Mouse (Mus musculus) cortical plate, adult 2 months (tissue): Measurements from ENCODE around the gene Rasgef1a. TPM values are rescaled to one million over a fixed set of nuclear protein-coding genes. Genes with fewer than 3 reads are reported as not detected.
A peak's percentile ranks its signal among the peaks of the same experiment; 100 is the strongest.

Source experiments
- H3K27ac ChIP-seq: fragments of 200-500 bp; 2 replicates; pipeline ENCODE4 v1.5.1; 2012; ENCODE audit warnings: low read length, control low read depth, inconsistent platforms; ENCODE audit not compliant: insufficient read depth
- H3K4me1 ChIP-seq: fragments of 200-500 bp; 2 replicates; pipeline ENCODE4 v1.6.1; 2011; ENCODE audit warnings: low read length; ENCODE audit not compliant: control insufficient read depth, insufficient read depth
- H3K4me3 ChIP-seq: fragments of 200-500 bp; 2 replicates; pipeline ENCODE4 v1.5.1; 2011; ENCODE audit warnings: mild to moderate bottlenecking, low read length, control low read depth; ENCODE audit not compliant: insufficient read depth
- CTCF ChIP-seq: fragments of 200-500 bp; IDR thresholded peaks from 2 replicates; pipeline ENCODE4 v1.5.1; 2011; ENCODE audit warnings: mild to moderate bottlenecking, control low read depth, low read length; ENCODE audit not compliant: insufficient read depth; ENCODE audit errors: extremely low read depth
- POLR2A ChIP-seq: fragments of 200-500 bp; IDR thresholded peaks from 2 replicates; pipeline ENCODE4 v1.6.1; 2011; ENCODE audit warnings: mild to moderate bottlenecking, low read length, control low read depth; ENCODE audit not compliant: insufficient read depth; ENCODE audit errors: extremely low read depth
- polyA plus RNA-seq: library from polyadenylated mRNA; depleted of rRNA; stranded (reverse); fragments of >200 nt; gene quantifications from 2 replicates; pipeline ENCODE4 v1.2.3, GENCODE M21; 2012

The Rasgef1a gene
- polyA plus RNA-seq, 1 experiment, result 160 TPM

- H3K4me3 ChIP-seq, result peak overlapping the region; percentile 26
- TF ChIP-seq CTCF, result no peak
- H3K4me1 ChIP-seq, result peaks cover 17% of the 10 kb centered on the region
- peak overlapping the region; percentile 55; the same call in 1 of the 2 replicates for H3K27ac ChIP-seq
These were observed 55.2 kb downstream of the Rasgef1a start for GRCm38 (mm10) chr6:118066199-118067081.

GRCm38 (mm10) chr6:118067720-118068119 is 56.5 kb downstream of the Rasgef1a start:
- Histone ChIP-seq H3K27ac (no peak overlapping the region), H3K4me3 (no peak overlapping the region), H3K4me1 (peaks cover 19% of the 10 kb centered on the region)
- TF ChIP-seq CTCF (no peak), POLR2A (no peak)

GRCm38 (mm10) chr6:118070321-118071012 is 59.2 kb downstream of the Rasgef1a start:
- no peak overlapping the region for H3K4me3 ChIP-seq
- H3K27ac ChIP-seq, result peak overlapping the region; percentile 29; the same call in 1 of the 2 replicates
- peaks cover 28% of the 10 kb centered on the region for H3K4me1 ChIP-seq
- TF ChIP-seq CTCF (no peak), POLR2A (no peak)

GRCm38 (mm10) chr6:118071013-118071350 is 59.7 kb downstream of the Rasgef1a start:
- Histone ChIP-seq H3K4me3 (no peak overlapping the region), H3K27ac (peak overlapping the region; percentile 29; the same call in 1 of the 2 replicates), H3K4me1 (peaks cover 30% of the 10 kb centered on the region)
- TF ChIP-seq CTCF (no peak), POLR2A (no peak)

GRCm38 (mm10) chr6:118071416-118071815 is 60.2 kb downstream of the Rasgef1a start:
- peaks cover 33% of the 10 kb centered on the region for H3K4me1 ChIP-seq
- TF ChIP-seq POLR2A, result no peak
- no peak for TF ChIP-seq CTCF
- no peak overlapping the region for H3K27ac ChIP-seq
- H3K4me3 ChIP-seq, result no peak overlapping the region

GRCm38 (mm10) chr6:118072176-118072575 is 60.9 kb downstream of the Rasgef1a start:
- H3K4me3 ChIP-seq, result no peak overlapping the region
- H3K4me1 ChIP-seq, result peaks cover 36% of the 10 kb centered on the region
- H3K27ac ChIP-seq, result no peak overlapping the region
- TF ChIP-seq POLR2A (no peak), CTCF (no peak)

- H3K4me3 ChIP-seq, result no peak overlapping the region
- TF ChIP-seq POLR2A (no peak), CTCF (no peak)
- no peak overlapping the region for H3K27ac ChIP-seq
- H3K4me1 ChIP-seq, result peaks cover 36% of the 10 kb centered on the region
These were observed 62.9 kb downstream of the Rasgef1a start for GRCm38 (mm10) chr6:118074151-118074550.

GRCm38 (mm10) chr6:118076256-118076655 is 65.0 kb downstream of the Rasgef1a start:
- no peak overlapping the region for H3K27ac ChIP-seq
- TF ChIP-seq POLR2A (no peak), CTCF (no peak)
- no peak overlapping the region for H3K4me3 ChIP-seq
- H3K4me1 ChIP-seq, result peaks cover 25% of the 10 kb centered on the region

- Histone ChIP-seq H3K4me3 (no peak overlapping the region), H3K4me1 (peaks cover 25% of the 10 kb centered on the region), H3K27ac (no peak overlapping the region)
- TF ChIP-seq POLR2A (no peak), CTCF (no peak)
These were observed 65.5 kb downstream of the Rasgef1a start for GRCm38 (mm10) chr6:118076748-118077147.

GRCm38 (mm10) chr6:118077421-118077820 is 66.2 kb downstream of the Rasgef1a start:
- Histone ChIP-seq H3K27ac (no peak overlapping the region), H3K4me1 (peaks cover 24% of the 10 kb centered on the region), H3K4me3 (no peak overlapping the region)
- TF ChIP-seq CTCF (no peak), POLR2A (no peak)
